Mouse (Mus musculus): ENCODE data around the gene Ifne. TPM values are rescaled to one million over a fixed set of nuclear protein-coding genes. Genes with fewer than 3 reads are reported as not detected.
"Not testable (repeated sequence)": the region's sequence is repeated elsewhere in the genome, so short reads cannot be mapped to it uniquely, and the experiment has no call there.

Ifne gene
- total and polyA plus RNA-seq, 2 experiments from 2014 or later: not detected

DNA sequence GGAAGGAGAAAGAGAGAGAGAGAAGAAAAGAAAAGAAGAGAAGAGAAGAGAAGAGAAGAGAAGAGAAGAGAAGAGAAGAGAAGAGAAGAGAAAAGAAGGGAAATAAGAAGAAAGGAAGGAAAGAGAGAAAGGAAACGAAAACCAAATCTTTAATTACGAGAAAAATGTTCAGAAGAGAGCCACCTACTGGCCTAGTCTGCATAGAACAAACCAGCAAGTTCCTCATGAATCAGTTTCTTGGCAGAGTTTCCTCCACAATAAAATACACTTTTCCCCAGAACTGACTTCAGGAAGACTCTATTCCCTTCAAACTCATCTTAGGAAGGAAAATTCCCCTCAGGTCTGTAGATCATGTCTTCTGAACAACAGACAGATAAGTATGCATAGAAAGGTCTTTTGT lies 34.7 kb downstream of the Ifne start:
- ATAC-seq: no peak
- no peaks in the 10 kb centered on the region for H3K4me1 ChIP-seq (ENCODE audit: insufficient read depth)
- peak; percentile 36; the same call in 1 of the 2 replicates for TF ChIP-seq CTCF (IDR thresholded peaks at IDR 0.05; ENCODE audit: low read depth)
- no peak for DNase-seq
- no peak overlapping the region for H3K9ac ChIP-seq
- no peaks in the 10 kb centered on the region for H3K36me3 ChIP-seq (ENCODE audit: insufficient read depth)
- H3K9me3 ChIP-seq (ENCODE audit: low read length): no peaks in the 10 kb centered on the region
- no peak overlapping the region for H3K27ac ChIP-seq (ENCODE audit: low read depth, low read length)
- no peaks in the 10 kb centered on the region for H3K27me3 ChIP-seq (ENCODE audit: insufficient read depth, low read length)
- H3K4me2 ChIP-seq (ENCODE audit: low read depth): no peak overlapping the region
- H3K4me3 ChIP-seq (ENCODE audit: low read depth, low read length): no peak overlapping the region
- 40% methylated on average over 2 of the region's 2 CpGs for WGBS

DNA sequence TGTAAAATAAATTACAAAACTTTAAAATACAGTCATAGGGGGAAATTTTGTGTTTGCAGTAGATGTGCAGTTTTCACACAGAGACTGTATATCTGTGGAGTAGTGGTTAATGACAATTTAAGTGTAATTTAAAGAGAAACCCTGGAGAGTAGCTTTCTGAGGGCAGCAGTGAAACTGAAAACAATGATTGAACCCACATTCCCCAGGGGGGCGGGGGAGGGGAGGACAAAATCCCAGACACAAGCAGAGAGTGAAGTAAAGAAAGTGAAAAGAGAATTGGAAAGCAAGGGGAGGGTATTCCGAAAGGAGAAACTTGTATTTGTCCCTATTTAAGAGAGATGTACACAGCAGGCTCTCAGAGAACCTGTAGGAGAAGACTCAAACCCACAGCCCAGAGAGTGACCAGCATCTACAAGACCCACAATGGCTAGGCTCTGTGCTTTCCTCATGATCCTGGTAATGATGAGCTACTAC lies 38.5 kb downstream of the Ifne start, which contains the start of gene Ifna4:
Gene Ifna4, plus strand, starts transcription at position 424 of the 474 bp plus-strand sequence.
- 37% methylated on average over 2 of the region's 2 CpGs for WGBS
- no peak within 1 kb of the TSS for H3K4me3 ChIP-seq (ENCODE audit: low read depth, low read length)
- H3K4me2 ChIP-seq (ENCODE audit: low read depth): no peak within 1 kb of the TSS
- TF ChIP-seq CTCF (IDR thresholded peaks at IDR 0.05; ENCODE audit: low read depth): no peak
- no peak within 1 kb of the TSS for H3K27ac ChIP-seq (ENCODE audit: low read depth, low read length)
- no peaks in the 10 kb centered on the region for H3K36me3 ChIP-seq (ENCODE audit: insufficient read depth)
- ATAC-seq: no peak
- no peak within 1 kb of the TSS for H3K9ac ChIP-seq
- no peaks in the 10 kb centered on the region for H3K27me3 ChIP-seq (ENCODE audit: insufficient read depth, low read length)
- no peak for DNase-seq
- no peaks in the 10 kb centered on the region for H3K9me3 ChIP-seq (ENCODE audit: low read length)
- no peaks in the 10 kb centered on the region for H3K4me1 ChIP-seq (ENCODE audit: insufficient read depth)

DNA sequence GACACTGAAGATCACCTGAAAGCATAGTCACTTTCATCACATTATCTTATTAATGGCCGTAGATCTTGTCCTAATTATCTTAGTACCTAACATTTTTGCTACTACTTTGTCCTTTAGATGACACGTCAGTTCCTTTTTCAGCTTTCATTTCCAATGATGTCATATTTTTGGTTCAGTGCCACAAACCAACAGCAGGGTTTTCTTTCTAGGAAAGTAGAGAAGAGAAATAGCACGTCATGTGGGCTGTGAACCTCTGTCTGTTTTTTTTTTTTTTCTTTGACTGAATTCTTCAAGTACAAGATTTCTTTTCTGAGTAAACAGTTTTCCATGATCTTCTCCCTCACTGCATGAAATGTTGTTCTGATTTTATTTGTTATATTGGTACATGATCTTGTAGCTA lies 39.9 kb downstream of the Ifne start:
- no peak overlapping the region for H3K4me2 ChIP-seq (ENCODE audit: low read depth)
- no peaks in the 10 kb centered on the region for H3K4me1 ChIP-seq (ENCODE audit: insufficient read depth)
- no peaks in the 10 kb centered on the region for H3K36me3 ChIP-seq (ENCODE audit: insufficient read depth)
- ATAC-seq (no peak), DNase-seq (no peak)
- H3K27ac ChIP-seq (ENCODE audit: low read depth, low read length): no peak overlapping the region
- WGBS: 65% methylated on average over 3 of the region's 3 CpGs
- no peak for TF ChIP-seq CTCF (IDR thresholded peaks at IDR 0.05; ENCODE audit: low read depth)
- no peaks in the 10 kb centered on the region for H3K27me3 ChIP-seq (ENCODE audit: insufficient read depth, low read length)
- H3K9me3 ChIP-seq (ENCODE audit: low read length): no peaks in the 10 kb centered on the region
- no peak overlapping the region for H3K9ac ChIP-seq
- no peak overlapping the region for H3K4me3 ChIP-seq (ENCODE audit: low read depth, low read length)

DNA sequence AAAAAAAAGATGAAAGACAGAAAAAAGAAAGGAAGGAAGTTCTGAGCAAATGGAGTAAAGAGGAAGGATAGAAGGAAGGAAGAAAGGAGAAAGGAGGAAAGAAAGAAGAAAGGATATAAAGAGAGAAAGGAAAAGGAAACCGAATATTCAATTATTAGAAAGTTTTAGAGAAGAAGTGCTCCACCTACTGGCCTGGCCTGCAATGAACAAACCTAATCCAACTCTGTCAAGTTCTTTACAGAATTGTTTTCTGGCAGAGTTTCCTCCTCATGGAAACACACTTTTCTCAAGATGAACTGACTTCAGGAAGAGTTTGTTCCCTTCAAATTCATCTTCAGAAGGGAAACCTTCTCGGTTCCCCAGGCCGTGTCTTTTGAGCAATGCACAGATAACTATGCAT lies 41.2 kb downstream of the Ifne start:
- WGBS: 41% methylated on average over 3 of the region's 3 CpGs
- peak; percentile 58 for TF ChIP-seq CTCF (IDR thresholded peaks at IDR 0.05; ENCODE audit: low read depth)
- H3K4me2 ChIP-seq (ENCODE audit: low read depth): no peak overlapping the region
- H3K27ac ChIP-seq (ENCODE audit: low read depth, low read length): no peak overlapping the region
- ATAC-seq: no peak
- H3K36me3 ChIP-seq (ENCODE audit: insufficient read depth): no peaks in the 10 kb centered on the region
- DNase-seq: no peak
- H3K9ac ChIP-seq: no peak overlapping the region
- no peaks in the 10 kb centered on the region for H3K9me3 ChIP-seq (ENCODE audit: low read length)
- no peaks in the 10 kb centered on the region for H3K27me3 ChIP-seq (ENCODE audit: insufficient read depth, low read length)
- no peak overlapping the region for H3K4me3 ChIP-seq (ENCODE audit: low read depth, low read length)
- no peaks in the 10 kb centered on the region for H3K4me1 ChIP-seq (ENCODE audit: insufficient read depth)

DNA sequence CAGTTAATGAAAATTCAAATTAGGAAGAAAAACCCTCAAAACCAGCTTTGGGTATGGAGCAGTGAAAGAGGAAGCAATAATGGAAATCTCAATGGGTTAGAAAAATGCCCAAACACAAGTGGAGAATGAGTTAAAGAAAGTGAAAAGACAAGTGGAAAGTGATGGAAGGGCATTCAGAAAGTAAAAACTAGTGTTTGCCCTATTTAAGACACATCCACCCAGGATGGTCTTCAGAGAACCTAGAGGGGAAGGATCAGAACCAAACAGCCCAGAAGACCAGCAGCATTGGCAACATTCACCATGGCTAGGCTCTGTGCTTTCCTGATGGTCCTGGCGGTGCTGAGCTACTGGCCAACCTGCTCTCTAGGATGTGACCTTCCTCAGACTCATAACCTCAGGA lies 44.8 kb downstream of the Ifne start, which contains the start of gene Ifna5:
Gene Ifna5, plus strand, starts transcription at position 301 of the 400 bp plus-strand sequence.
- H3K36me3 ChIP-seq (ENCODE audit: insufficient read depth); H3K4me1 ChIP-seq (ENCODE audit: insufficient read depth); H3K27ac ChIP-seq (ENCODE audit: low read depth, low read length); H3K4me3 ChIP-seq (ENCODE audit: low read depth, low read length); H3K4me2 ChIP-seq (ENCODE audit: low read depth); DNase-seq; H3K9ac ChIP-seq; H3K27me3 ChIP-seq (ENCODE audit: insufficient read depth, low read length); H3K9me3 ChIP-seq (ENCODE audit: low read length); ATAC-seq: not testable (repeated sequence)
- WGBS: 78% methylated on average over 1 of the region's 1 CpGs

DNA sequence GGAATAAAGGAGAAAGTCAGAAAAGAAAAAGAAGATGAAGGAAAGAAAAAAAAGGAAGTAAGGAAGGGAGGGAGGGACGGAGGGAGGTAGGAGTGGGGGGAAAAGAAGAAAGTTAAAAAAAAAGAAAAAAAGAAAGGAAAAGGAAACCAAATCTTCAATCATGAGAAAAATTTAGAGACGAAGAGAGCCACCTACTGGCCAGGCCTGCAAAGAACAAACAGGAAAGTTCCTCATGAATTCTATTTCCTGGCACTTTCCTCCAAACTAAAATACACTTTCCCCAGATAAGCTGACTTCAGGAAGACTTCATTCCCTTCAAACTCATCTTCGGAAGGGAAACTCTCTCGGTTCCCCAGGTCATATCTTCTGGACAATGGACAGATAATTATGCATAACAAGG lies 49.5 kb downstream of the Ifne start:
- ATAC-seq (no peak), DNase-seq (peak; percentile 57)
- H3K27me3 ChIP-seq (ENCODE audit: insufficient read depth, low read length): no peaks in the 10 kb centered on the region

More for the DNA sequence above, 49.5 kb downstream of the Ifne start:
- Histone ChIP-seq H3K9ac (no peak overlapping the region), H3K27ac (ENCODE audit: low read depth, low read length) (no peak overlapping the region), H3K9me3 (ENCODE audit: low read length) (no peaks in the 10 kb centered on the region), H3K4me1 (ENCODE audit: insufficient read depth) (no peaks in the 10 kb centered on the region), H3K4me2 (ENCODE audit: low read depth) (no peak overlapping the region), H3K4me3 (ENCODE audit: low read depth, low read length) (no peak overlapping the region), H3K36me3 (ENCODE audit: insufficient read depth) (no peaks in the 10 kb centered on the region)
- peak; percentile 66 for TF ChIP-seq CTCF (IDR thresholded peaks at IDR 0.05; ENCODE audit: low read depth)
- 22% methylated on average over 4 of the region's 4 CpGs for WGBS

MicroRNAs within 50 kb of the gene (microRNA counts, 519-probe panel; counts per million panel counts)
- microRNA mmu-miR-31: not detected

Small RNAs within 50 kb of the gene (microRNA-seq; reads per million reads assigned to microRNA genes)
- gene Mir31: 176 to 201 reads per million in 2 experiments

Other genes starting within 250 kb of the Ifne start
- not detected in 2 replicates for gene C87499, start 245.8 kb downstream of the Ifne start, total RNA-seq (2014; rRNA removed)
- gene C87499, start 245.8 kb downstream of the Ifne start, polyA plus RNA-seq (2015; fragmentation: Nextera tagmentation; extraction: Ambion mirVana): not detected in 2 replicates
- not detected in 2 replicates for gene Ifna13, start 235.7 kb downstream of the Ifne start, total RNA-seq (2014; rRNA removed)
- not detected in 2 replicates for gene Ifna13, start 235.7 kb downstream of the Ifne start, polyA plus RNA-seq (2015; fragmentation: Nextera tagmentation; extraction: Ambion mirVana)
- not detected in 2 replicates for gene Ifna16, start 203.3 kb downstream of the Ifne start, total RNA-seq (2014; rRNA removed)
- gene Ifna16, start 203.3 kb downstream of the Ifne start, polyA plus RNA-seq (2015; fragmentation: Nextera tagmentation; extraction: Ambion mirVana): not detected in 2 replicates
- gene Ifna2, start 196.3 kb downstream of the Ifne start, total RNA-seq (2014; rRNA removed): not detected in 2 replicates
- gene Ifna2, start 196.3 kb downstream of the Ifne start, polyA plus RNA-seq (2015; fragmentation: Nextera tagmentation; extraction: Ambion mirVana): not detected in 2 replicates
- not detected in 2 replicates for gene Ifnab, start 188.8 kb downstream of the Ifne start, total RNA-seq (2014; rRNA removed)
- gene Ifnab, start 188.8 kb downstream of the Ifne start, polyA plus RNA-seq (2015; fragmentation: Nextera tagmentation; extraction: Ambion mirVana): not detected in 2 replicates
- 1.2 and 2.9 TPM in 2 replicates for gene Gm26566, start 158.4 kb downstream of the Ifne start, total RNA-seq (2014; rRNA removed)
- gene Gm26566, start 158.4 kb downstream of the Ifne start, polyA plus RNA-seq (2015; fragmentation: Nextera tagmentation; extraction: Ambion mirVana): 0.84 and 1.1 TPM in 2 replicates
- gene Klhl9, start 157.7 kb downstream of the Ifne start, total RNA-seq (2014; rRNA removed): 171 and 176 TPM in 2 replicates
- 65.8 and 78.1 TPM in 2 replicates for gene Klhl9, start 157.7 kb downstream of the Ifne start, polyA plus RNA-seq (2015; fragmentation: Nextera tagmentation; extraction: Ambion mirVana)
- gene Gm13271, start 125.3 kb downstream of the Ifne start, total RNA-seq (2014; rRNA removed): not detected in 2 replicates
- not detected in 2 replicates for gene Gm13271, start 125.3 kb downstream of the Ifne start, polyA plus RNA-seq (2015; fragmentation: Nextera tagmentation; extraction: Ambion mirVana)
- gene Gm13283, start 120.1 kb downstream of the Ifne start, total RNA-seq (2014; rRNA removed): not detected in 2 replicates
- not detected in 2 replicates for gene Gm13283, start 120.1 kb downstream of the Ifne start, polyA plus RNA-seq (2015; fragmentation: Nextera tagmentation; extraction: Ambion mirVana)
- gene Gm13290, start 106.4 kb downstream of the Ifne start, total RNA-seq (2014; rRNA removed): not detected in 2 replicates
- not detected in 2 replicates for gene Gm13290, start 106.4 kb downstream of the Ifne start, polyA plus RNA-seq (2015; fragmentation: Nextera tagmentation; extraction: Ambion mirVana)
- not detected in 2 replicates for gene Gm13289, start 103.3 kb downstream of the Ifne start, total RNA-seq (2014; rRNA removed)
- gene Gm13289, start 103.3 kb downstream of the Ifne start, polyA plus RNA-seq (2015; fragmentation: Nextera tagmentation; extraction: Ambion mirVana): not detected in 2 replicates
- not detected in 2 replicates for gene Gm13272, start 100.4 kb downstream of the Ifne start, total RNA-seq (2014; rRNA removed)
- gene Gm13272, start 100.4 kb downstream of the Ifne start, polyA plus RNA-seq (2015; fragmentation: Nextera tagmentation; extraction: Ambion mirVana): not detected in 2 replicates
- 0.33 TPM in 1 of 2 replicates, not detected in the other for gene Ifnz, start 98.1 kb downstream of the Ifne start, total RNA-seq (2014; rRNA removed)
- not detected in 2 replicates for gene Ifnz, start 98.1 kb downstream of the Ifne start, polyA plus RNA-seq (2015; fragmentation: Nextera tagmentation; extraction: Ambion mirVana)
- not detected in 2 replicates for gene Gm13276, start 94.5 kb downstream of the Ifne start, total RNA-seq (2014; rRNA removed)
- not detected in 2 replicates for gene Gm13276, start 94.5 kb downstream of the Ifne start, polyA plus RNA-seq (2015; fragmentation: Nextera tagmentation; extraction: Ambion mirVana)
- not detected in 2 replicates for gene Gm13277, start 91.6 kb downstream of the Ifne start, total RNA-seq (2014; rRNA removed)
- gene Gm13277, start 91.6 kb downstream of the Ifne start, polyA plus RNA-seq (2015; fragmentation: Nextera tagmentation; extraction: Ambion mirVana): not detected in 2 replicates
- gene Gm13278, start 88.7 kb downstream of the Ifne start, total RNA-seq (2014; rRNA removed): not detected in 2 replicates
- gene Gm13278, start 88.7 kb downstream of the Ifne start, polyA plus RNA-seq (2015; fragmentation: Nextera tagmentation; extraction: Ambion mirVana): not detected in 2 replicates
- gene Gm13275, start 85.7 kb downstream of the Ifne start, total RNA-seq (2014; rRNA removed): not detected in 2 replicates
- not detected in 2 replicates for gene Gm13275, start 85.7 kb downstream of the Ifne start, polyA plus RNA-seq (2015; fragmentation: Nextera tagmentation; extraction: Ambion mirVana)
- not detected in 2 replicates for gene Gm13279, start 82.8 kb downstream of the Ifne start, total RNA-seq (2014; rRNA removed)
- not detected in 2 replicates for gene Gm13279, start 82.8 kb downstream of the Ifne start, polyA plus RNA-seq (2015; fragmentation: Nextera tagmentation; extraction: Ambion mirVana)
- gene Gm13285, start 80.5 kb downstream of the Ifne start, total RNA-seq (2014; rRNA removed): not detected in 2 replicates
- gene Gm13285, start 80.5 kb downstream of the Ifne start, polyA plus RNA-seq (2015; fragmentation: Nextera tagmentation; extraction: Ambion mirVana): not detected in 2 replicates
- gene Gm13287, start 76.9 kb downstream of the Ifne start, total RNA-seq (2014; rRNA removed): not detected in 2 replicates
- gene Gm13287, start 76.9 kb downstream of the Ifne start, polyA plus RNA-seq (2015; fragmentation: Nextera tagmentation; extraction: Ambion mirVana): not detected in 2 replicates
- gene Gm13288, start 74.7 kb downstream of the Ifne start, total RNA-seq (2014; rRNA removed): not detected in 2 replicates
- gene Gm13288, start 74.7 kb downstream of the Ifne start, polyA plus RNA-seq (2015; fragmentation: Nextera tagmentation; extraction: Ambion mirVana): not detected in 2 replicates
- not detected in 2 replicates for gene Ifna7, start 64.0 kb downstream of the Ifne start, total RNA-seq (2014; rRNA removed)
- gene Ifna7, start 64.0 kb downstream of the Ifne start, polyA plus RNA-seq (2015; fragmentation: Nextera tagmentation; extraction: Ambion mirVana): not detected in 2 replicates
- not detected in 2 replicates for gene Ifna11, start 60.2 kb downstream of the Ifne start, total RNA-seq (2014; rRNA removed)
- not detected in 2 replicates for gene Ifna11, start 60.2 kb downstream of the Ifne start, polyA plus RNA-seq (2015; fragmentation: Nextera tagmentation; extraction: Ambion mirVana)
- not detected in 2 replicates for gene Ifna6, start 52.8 kb downstream of the Ifne start, total RNA-seq (2014; rRNA removed)
- gene Ifna6, start 52.8 kb downstream of the Ifne start, polyA plus RNA-seq (2015; fragmentation: Nextera tagmentation; extraction: Ambion mirVana): not detected in 2 replicates
- not detected in 2 replicates for gene Ifna5, start 44.7 kb downstream of the Ifne start, total RNA-seq (2014; rRNA removed)
- gene Ifna5, start 44.7 kb downstream of the Ifne start, polyA plus RNA-seq (2015; fragmentation: Nextera tagmentation; extraction: Ambion mirVana): not detected in 2 replicates
- not detected in 2 replicates for gene Ifna4, start 38.3 kb downstream of the Ifne start, total RNA-seq (2014; rRNA removed)
- gene Ifna4, start 38.3 kb downstream of the Ifne start, polyA plus RNA-seq (2015; fragmentation: Nextera tagmentation; extraction: Ambion mirVana): not detected in 2 replicates
- gene Ifna1, start 30.1 kb downstream of the Ifne start, total RNA-seq (2014; rRNA removed): not detected in 2 replicates
- not detected in 2 replicates for gene Ifna1, start 30.1 kb downstream of the Ifne start, polyA plus RNA-seq (2015; fragmentation: Nextera tagmentation; extraction: Ambion mirVana)